Mouse (Mus musculus) megakaryocyte progenitor cell, adult 5-6 weeks (primary cell): ENCODE results near the gene Nr1i3. TPM values are rescaled to one million over a fixed set of nuclear protein-coding genes. Genes with fewer than 3 reads are reported as not detected.

Experiments
- ATAC-seq: replicated peaks from 2 replicates; pipeline ENCODE4 v1.8.0; 2016; ENCODE audit warnings: mild to moderate bottlenecking, moderate TSS enrichment, inconsistent platforms; ENCODE audit not compliant: poor library complexity
- total RNA-seq, 2 experiments: library from RNA; stranded (forward) in 1 of 2; stranded (reverse) in 1 of 2; fragments of 157-497, 149-512 nt in 1 of 2; fragments of 200-1000 nt in 1 of 2; gene quantifications; 2 replicates each; pipeline versions ENCODE4 v1.2.3 to v1.2.4; 2015 to 2017

Nr1i3 gene
- total RNA-seq (2015), result not detected in 2 replicates
- total RNA-seq (2017), result 0.12 and 0.17 TPM in 2 replicates

GRCm38 (mm10) chr1:171213801-171214496, at the start of gene Nr1i3:
Nr1i3 (plus strand) TSS chr1:171213970.
- ATAC-seq, result no peak

- peak; percentile 74 for ATAC-seq
Observed at GRCm38 (mm10) chr1:171164258-171164657, 49.5 kb upstream of the Nr1i3 start.

- no peak for ATAC-seq
Observed at GRCm38 (mm10) chr1:171165629-171166345, 48.0 kb upstream of the Nr1i3 start.

GRCm38 (mm10) chr1:171168906-171169305, 44.9 kb upstream of the Nr1i3 start:
- no peak for ATAC-seq

- ATAC-seq, result no peak
Observed at GRCm38 (mm10) chr1:171169913-171170312, 43.9 kb upstream of the Nr1i3 start.

- ATAC-seq, result peak; percentile 54
Observed at GRCm38 (mm10) chr1:171171138-171171537, 42.6 kb upstream of the Nr1i3 start.

GRCm38 (mm10) chr1:171172779-171173178, 41.0 kb upstream of the Nr1i3 start:
- no peak for ATAC-seq

- no peak for ATAC-seq
Observed at GRCm38 (mm10) chr1:171179487-171180171, 34.1 kb upstream of the Nr1i3 start.

- no peak for ATAC-seq
Observed at GRCm38 (mm10) chr1:171183025-171183424, 30.7 kb upstream of the Nr1i3 start.

GRCm38 (mm10) chr1:171183620-171184019, 30.1 kb upstream of the Nr1i3 start:
- ATAC-seq, result 0 out of 2 replicates have a peak, but pooled peaks have one; percentile 25

- peak; percentile 81 for ATAC-seq
Observed at GRCm38 (mm10) chr1:171184314-171184713, 29.5 kb upstream of the Nr1i3 start.

GRCm38 (mm10) chr1:171185655-171186054, 28.1 kb upstream of the Nr1i3 start:
- no peak for ATAC-seq

- peak; percentile 51 for ATAC-seq
Observed at GRCm38 (mm10) chr1:171187851-171188700, 25.7 kb upstream of the Nr1i3 start.

GRCm38 (mm10) chr1:171189046-171189445, 24.7 kb upstream of the Nr1i3 start:
- no peak for ATAC-seq

GRCm38 (mm10) chr1:171189476-171190114, 24.2 kb upstream of the Nr1i3 start:
- no peak for ATAC-seq

GRCm38 (mm10) chr1:171190832-171191231, 22.9 kb upstream of the Nr1i3 start:
- no peak for ATAC-seq

- no peak for ATAC-seq
Observed at GRCm38 (mm10) chr1:171192283-171192682, 21.5 kb upstream of the Nr1i3 start.

- no peak for ATAC-seq
Observed at GRCm38 (mm10) chr1:171193093-171193840, 20.5 kb upstream of the Nr1i3 start.
